12 mouse cellular contexts compared by ENCODE assay signal in the genomic region with DNA sequence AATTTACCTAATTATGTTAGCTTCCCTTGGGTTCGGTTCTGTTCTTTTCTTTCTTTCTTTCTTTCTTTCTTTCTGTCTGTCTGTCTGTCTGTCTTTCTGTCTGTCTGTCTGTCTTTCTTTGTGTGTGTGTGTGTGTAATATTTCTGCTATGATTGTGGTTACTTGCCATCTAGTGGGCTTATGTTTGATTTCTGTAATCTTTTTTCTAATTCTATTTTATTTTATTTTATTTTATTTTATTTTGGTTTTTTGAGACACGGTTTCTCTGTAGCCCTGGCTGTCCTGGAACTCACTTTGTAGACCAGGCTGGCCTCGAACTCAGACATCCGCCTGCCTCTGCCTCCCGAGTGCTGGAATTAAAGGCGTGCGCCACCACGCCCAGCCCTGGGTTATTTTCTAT. TPM values are rescaled to one million over a fixed set of nuclear protein-coding genes. Genes with fewer than 3 reads are reported as not detected.
DNase-seq lines count a peak whose midpoint lies in the region; ATAC-seq and TF ChIP-seq lines count a peak whose summit lies in the region.
"Not testable (repeated sequence)": the region's sequence is repeated elsewhere in the genome, so short reads cannot be mapped to it uniquely, and the experiment has no call there.
"Had no signal": no experiment of that assay in that cellular context is flagged by ENCODE, and none has a peak within 500 bp of the region (broad histone marks: within the 10 kb centered on the region; RNA-seq: fewer than 3 reads in every experiment).

No protein-coding gene starts in this region.

- TF ChIP-seq CTCF in CH12.LX (conservative IDR thresholded peaks at IDR 0.05 in 1 of 2, IDR thresholded peaks at IDR 0.05 in 1 of 2; ENCODE audit: low read depth in 2 of 2, low read length in 2 of 2), result not testable (repeated sequence)

- not testable (repeated sequence) for H3K27me3 ChIP-seq in CH12.LX (replicated peaks); embryonic facial prominence, embryonic 13.5 days; hindbrain, embryonic 14.5 days (ENCODE audit: control insufficient read depth, insufficient read depth, low read length); kidney, embryonic 14.5 days (ENCODE audit: control insufficient read depth, insufficient read depth, low read length); midbrain, embryonic 11.5 days (ENCODE audit: control insufficient read depth, insufficient read depth, low read length)
- peaks cover 22% of the 10 kb centered on the region; the same call in 1 of the 2 replicates for H3K27me3 ChIP-seq in liver, embryonic 12.5 days (replicated peaks)

- not testable (repeated sequence) for H3K79me2 ChIP-seq in CH12.LX (replicated peaks; ENCODE audit: control insufficient read depth, extremely low read depth, insufficient read depth, poor library complexity, severe bottlenecking)

- DNase-seq in CH12.LX (ENCODE audit: extremely low read depth) (peak; percentile 48), adipocyte (ENCODE audit: low spot score) (peak; percentile 40)
- DNase-seq in hindbrain, embryonic 14.5 days (ENCODE audit: low spot score), result not testable (repeated sequence)
- DNase-seq in midbrain, embryonic 11.5 days (ENCODE audit: low spot score, missing footprints), result peak; percentile 35

- TF ChIP-seq RAD21 in CH12.LX (IDR thresholded peaks at IDR 0.05; ENCODE audit: low read depth, low read length), result not testable (repeated sequence)

- not testable (repeated sequence) for TF ChIP-seq EP300 in CH12.LX (IDR thresholded peaks at IDR 0.05; ENCODE audit: low read length)

- H3K36me3 ChIP-seq in CH12.LX (replicated peaks in 1 of 2; ENCODE audit: control insufficient read depth in 1 of 2, insufficient read depth in 1 of 2, low read length in 1 of 2); embryonic facial prominence, embryonic 13.5 days; hindbrain, embryonic 14.5 days (replicated peaks; ENCODE audit: control insufficient read depth, insufficient read depth); kidney, embryonic 14.5 days (ENCODE audit: control insufficient read depth, insufficient read depth, low read length); liver, embryonic 12.5 days; midbrain, embryonic 11.5 days (ENCODE audit: control insufficient read depth, insufficient read depth, low read length): not testable (repeated sequence)

- H3K9me3 ChIP-seq in CH12.LX (replicated peaks; ENCODE audit: low read length); embryonic facial prominence, embryonic 13.5 days; hindbrain, embryonic 14.5 days (ENCODE audit: control insufficient read depth, low read length); kidney, embryonic 14.5 days (ENCODE audit: control insufficient read depth, low read length); liver, embryonic 12.5 days (replicated peaks); midbrain, embryonic 11.5 days (ENCODE audit: control insufficient read depth, low read length): not testable (repeated sequence)

- H3K9ac ChIP-seq in CH12.LX (ENCODE audit: insufficient read depth, low read depth); embryonic facial prominence, embryonic 13.5 days; hindbrain, embryonic 14.5 days; kidney, embryonic 14.5 days (ENCODE audit: low read depth, low read length); liver, embryonic 12.5 days; midbrain, embryonic 11.5 days (ENCODE audit: low read length): not testable (repeated sequence)

- in situ Hi-C loops in CH12.LX (cut with MboI; ENCODE audit: low pct_ligation_motif_present, low pct_unique_long_range_greater_than_20kb, low sequenced_read_pairs), result not testable (repeated sequence)

- not testable (repeated sequence) for H3K27ac ChIP-seq in CH12.LX (ENCODE audit: insufficient read depth, low read depth); embryonic facial prominence, embryonic 13.5 days; hindbrain, embryonic 14.5 days; kidney, embryonic 14.5 days (ENCODE audit: low read depth, low read length); liver, embryonic 12.5 days; midbrain, embryonic 11.5 days (ENCODE audit: low read depth, low read length)

- dilution Hi-C loops in CH12.LX (cut with MboI; ENCODE audit: extremely low pct_ligation_motif_present, extremely low pct_unique_long_range_greater_than_20kb, low sequenced_read_pairs), result not testable (repeated sequence)

- H3K4me2 ChIP-seq in CH12.LX (ENCODE audit: insufficient read depth, low read depth, poor library complexity, severe bottlenecking); embryonic facial prominence, embryonic 13.5 days; hindbrain, embryonic 14.5 days (replicated peaks); kidney, embryonic 14.5 days (replicated peaks; ENCODE audit: low read depth, low read length); liver, embryonic 12.5 days; midbrain, embryonic 11.5 days: not testable (repeated sequence)

- ATAC-seq in embryonic facial prominence, embryonic 13.5 days (ENCODE audit: insufficient number of reproducible peaks, insufficient read depth, low FRiP score, low TSS enrichment, low read depth), result peak; percentile 69; the same call in 1 of the 2 replicates
- peak; percentile 37; the same call in 1 of the 2 replicates for ATAC-seq in hindbrain, embryonic 14.5 days (ENCODE audit: low FRiP score)
- peak; percentile 80 for ATAC-seq in kidney, embryonic 14.5 days (ENCODE audit: low FRiP score, low TSS enrichment)
- peak; percentile 64 for ATAC-seq in liver, embryonic 12.5 days
- ATAC-seq in midbrain, embryonic 11.5 days (ENCODE audit: low FRiP score), result not testable (repeated sequence)

- H3K4me1 ChIP-seq in CH12.LX (ENCODE audit: control insufficient read depth in 1 of 2, insufficient read depth in 2 of 2); embryonic facial prominence, embryonic 13.5 days; hindbrain, embryonic 14.5 days (replicated peaks; ENCODE audit: control insufficient read depth, insufficient read depth, low read length); kidney, embryonic 14.5 days (ENCODE audit: control insufficient read depth, insufficient read depth, low read length); liver, embryonic 12.5 days; midbrain, embryonic 11.5 days (ENCODE audit: control insufficient read depth, insufficient read depth, low read length): not testable (repeated sequence)

- TF ChIP-seq POLR2A in CH12.LX (IDR thresholded peaks at IDR 0.05; ENCODE audit: low read depth, low read length), result not testable (repeated sequence)

- not testable (repeated sequence) for H3K4me3 ChIP-seq in CH12.LX (replicated peaks in 1 of 3; ENCODE audit: low read depth in 2 of 3, low read length in 2 of 3, poor library complexity in 1 of 3); embryonic facial prominence, embryonic 13.5 days; hindbrain, embryonic 14.5 days (replicated peaks; ENCODE audit: low read length); kidney, embryonic 14.5 days (ENCODE audit: low read length); liver, embryonic 12.5 days; midbrain, embryonic 11.5 days (ENCODE audit: low read depth, low read length)

- WGBS in embryonic facial prominence, embryonic 13.5 days, result 91% methylated on average over 8 of the region's 8 CpGs
- WGBS in hindbrain, embryonic 14.5 days, result 95% methylated on average over 8 of the region's 8 CpGs
- 96% methylated on average over 8 of the region's 8 CpGs for WGBS in kidney, embryonic 14.5 days
- 78% methylated on average over 8 of the region's 8 CpGs for WGBS in liver, embryonic 12.5 days (ENCODE audit: insufficient replicate concordance)
- WGBS in midbrain, embryonic 11.5 days, result 93% methylated on average over 8 of the region's 8 CpGs

RNA-seq across cellular contexts. Expression of a gene that starts 12.4 kb away (rescaled TPM):
- 56.4 and 62.0 TPM in 2 replicates for total RNA-seq in CH12.LX (2012; rRNA removed)
- total RNA-seq in CH12.LX (2014; rRNA removed), result 79.3 and 91.7 TPM in 2 replicates
- 67.5 and 88.5 TPM in 2 replicates for polyA plus RNA-seq in CH12.LX (2012; ENCODE audit: insufficient read length, low read depth)
- polyA plus RNA-seq in embryonic facial prominence, embryonic 13.5 days (2015; fragmentation: Nextera tagmentation; extraction: Ambion mirVana), result 52.4 and 58.3 TPM in 2 replicates
- polyA plus RNA-seq in hindbrain, embryonic 14.5 days (2014; fragmentation: Nextera tagmentation; extraction: Ambion mirVana), result 52.9 and 55.8 TPM in 2 replicates
- 43.6 and 48.9 TPM in 2 replicates for polyA plus RNA-seq in kidney, embryonic 14.5 days (2014; fragmentation: Nextera tagmentation; extraction: Ambion mirVana)
- 24.9 and 34.5 TPM in 2 replicates for polyA plus RNA-seq in liver, embryonic 12.5 days (2016; fragmentation: Nextera tagmentation; extraction: Ambion mirVana)
- polyA plus RNA-seq in midbrain, embryonic 11.5 days (2014; fragmentation: Nextera tagmentation; extraction: Ambion mirVana), result 40.5 and 44.3 TPM in 2 replicates

RNA-seq across cellular contexts. Expression of a gene that starts 33.4 kb away (rescaled TPM):
- total RNA-seq in CH12.LX (2012; rRNA removed), result 0.13 and 0.50 TPM in 2 replicates
- total RNA-seq in CH12.LX (2014; rRNA removed), result 0.39 and 0.79 TPM in 2 replicates
- 0.12 and 0.23 TPM in 2 replicates for polyA plus RNA-seq in CH12.LX (2012; ENCODE audit: insufficient read length, low read depth)
- polyA plus RNA-seq in embryonic facial prominence, embryonic 13.5 days (2015; fragmentation: Nextera tagmentation; extraction: Ambion mirVana), result 1.0 and 1.7 TPM in 2 replicates
- 14.1 and 22.3 TPM in 2 replicates for polyA plus RNA-seq in hindbrain, embryonic 14.5 days (2014; fragmentation: Nextera tagmentation; extraction: Ambion mirVana)
- 1.3 and 2.1 TPM in 2 replicates for polyA plus RNA-seq in kidney, embryonic 14.5 days (2014; fragmentation: Nextera tagmentation; extraction: Ambion mirVana)
- polyA plus RNA-seq in liver, embryonic 12.5 days (2016; fragmentation: Nextera tagmentation; extraction: Ambion mirVana), result 1.1 TPM in 2 replicates
- 0.33 and 0.70 TPM in 2 replicates for polyA plus RNA-seq in midbrain, embryonic 11.5 days (2014; fragmentation: Nextera tagmentation; extraction: Ambion mirVana)
- total RNA-seq: common myeloid progenitor, adult 5-6 weeks; heart, adult 2 months; monocyte, adult 5-6 weeks had no signal
- polyA plus RNA-seq: erythroblast, embryonic 14.5 days; macrophage had no signal
